Mouse (Mus musculus) lung, adult 2 months (tissue): ENCODE measurements at regions not wholly inside any gene's neighbourhood (a gene's known extent, or its start where the extent isn't known, plus 50 kb on each side); places are given as distances from the start of the nearest gene placed in this dataset.

ENCODE experiments used
- CTCF ChIP-seq: fragments of 200-500 bp; IDR thresholded peaks from 2 replicates; pipeline ENCODE4 v1.5.1; 2011; ENCODE audit warnings: mild to moderate bottlenecking, low read length, control low read depth; ENCODE audit not compliant: insufficient read depth
- POLR2A ChIP-seq: fragments of 200-500 bp; IDR thresholded peaks from 2 replicates; pipeline ENCODE4 v1.6.1; 2011; ENCODE audit warnings: low read depth, mild to moderate bottlenecking, control low read depth, low read length, borderline replicate concordance; ENCODE audit errors: extremely low read depth

GRCm38 (mm10) chr1:80091800-80092199 is 126.5 kb downstream of the Fam124b start:
- TF ChIP-seq CTCF, result no peak
- no peak for TF ChIP-seq POLR2A
